Mouse (Mus musculus) limb, embryonic 14.5 days (tissue): ENCODE measurements around the gene Fmnl3. TPM values are rescaled to one million over a fixed set of nuclear protein-coding genes. Genes with fewer than 3 reads are reported as not detected.

Experiments
- ATAC-seq: fragments of 200-750 bp; cut with Nextera tagmentation; 2 replicates; pipeline ENCODE4 v1.8.0; 2017; ENCODE audit warnings: low read depth, moderate number of reproducible peaks, moderate TSS enrichment; ENCODE audit not compliant: low FRiP score
- DNase-seq: peaks from one replicate; pipeline ENCODE4 v3.0.0-alpha.2; 2015; ENCODE audit warnings: low spot score
- H3K27ac ChIP-seq: fragments of 300-500 bp; sonication (generic); replicated peaks from 2 replicates; pipeline ENCODE4 v1.5.1; 2014; ENCODE audit warnings: low read depth, mild to moderate bottlenecking, low read length, moderate library complexity, mixed read lengths
- H3K27me3 ChIP-seq: fragments of 300-500 bp; sonication (generic); 2 replicates; pipeline ENCODE4 v1.6.1; 2014; ENCODE audit warnings: low read length, mixed read lengths; ENCODE audit not compliant: control insufficient read depth, insufficient read depth
- H3K36me3 ChIP-seq: fragments of 300-500 bp; sonication (generic); 2 replicates; pipeline ENCODE4 v1.6.1; 2014; ENCODE audit warnings: mild to moderate bottlenecking, low read length, moderate library complexity, mixed read lengths; ENCODE audit not compliant: control insufficient read depth, insufficient read depth
- H3K4me1 ChIP-seq: fragments of 300-500 bp; sonication (generic); 2 replicates; pipeline ENCODE4 v1.6.1; 2014; ENCODE audit warnings: antibody characterized with exemption, low read length, mixed read lengths; ENCODE audit not compliant: control insufficient read depth, insufficient read depth
- H3K4me2 ChIP-seq: fragments of 300-500 bp; sonication (generic); replicated peaks from 2 replicates; pipeline ENCODE4 v1.6.1; 2014; ENCODE audit warnings: low read depth, mild to moderate bottlenecking, low read length, moderate library complexity; ENCODE audit not compliant: severe bottlenecking
- H3K4me3 ChIP-seq: fragments of 300-500 bp; sonication (generic); replicated peaks from 2 replicates; pipeline ENCODE4 v1.5.1; 2014; ENCODE audit warnings: low read length
- H3K9ac ChIP-seq: fragments of 300-500 bp; sonication (generic); 2 replicates; pipeline ENCODE4 v1.6.1; 2014; ENCODE audit warnings: mild to moderate bottlenecking, low read depth, low read length, moderate library complexity; ENCODE audit not compliant: severe bottlenecking
- H3K9me3 ChIP-seq: fragments of 300-500 bp; sonication (generic); 2 replicates; pipeline ENCODE4 v1.6.1; 2016; ENCODE audit warnings: low read length; ENCODE audit not compliant: control insufficient read depth
- POLR2A ChIP-seq: fragments of 200-500 bp; IDR thresholded peaks from 2 replicates; pipeline ENCODE4 v1.8.0; 2012; ENCODE audit warnings: inconsistent platforms, mild to moderate bottlenecking, moderate library complexity, borderline replicate concordance; ENCODE audit not compliant: insufficient read depth, insufficient read length; ENCODE audit errors: extremely low read depth
- WGBS: fragments of 180-500 bp; shearing (Covaris S2); extraction: QIAGEN DNeasy Blood & Tissue Kit; methylation state at CpG from one replicate; pipeline ENCODE4 v1.1.7; 2014; 5-methylcytosine and 5-hydroxymethylcytosine counted together
- polyA plus RNA-seq, 2 experiments: library from polyadenylated mRNA; depleted of rRNA in 1 of 2; stranded (reverse) in 1 of 2; unstranded in 1 of 2; fragments of >200 nt; fragmentation: Nextera tagmentation in 1 of 2; extraction: Ambion mirVana in 1 of 2; gene quantifications; 2 replicates each; pipeline versions ENCODE4 v1.2.1 to v1.2.3; 2012 to 2014

The Fmnl3 gene
- polyA plus RNA-seq, 2 experiments = 19.8 to 55.0 TPM

DNA sequence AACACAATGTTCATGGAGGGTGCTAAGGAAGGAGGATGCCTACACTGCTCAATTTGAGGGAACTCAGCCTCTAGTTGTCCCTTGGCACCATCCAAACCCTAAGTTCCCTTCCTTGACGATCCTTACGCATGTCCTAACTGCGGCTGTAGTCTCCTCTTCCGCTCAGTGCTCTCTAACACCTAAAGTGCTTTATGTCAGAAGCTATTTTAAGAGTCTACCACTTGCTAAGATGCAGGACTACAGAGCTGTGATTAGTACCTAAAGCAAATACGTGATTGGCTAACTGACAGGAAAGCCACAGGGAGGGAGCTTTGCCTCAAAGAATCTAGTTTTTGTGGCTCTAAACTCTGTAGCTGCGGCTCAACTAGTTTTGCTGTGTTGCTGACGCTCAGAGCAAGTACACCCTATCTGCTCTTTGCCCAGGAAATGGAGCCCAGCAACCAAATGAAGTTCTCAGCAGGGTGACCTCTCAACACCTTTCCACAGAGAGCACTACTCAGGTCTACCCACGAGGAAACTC, 34.4 kb downstream of the Fmnl3 start:
- peaks cover 51% of the 10 kb centered on the region for H3K4me1 ChIP-seq
- no peak for ATAC-seq

DNA sequence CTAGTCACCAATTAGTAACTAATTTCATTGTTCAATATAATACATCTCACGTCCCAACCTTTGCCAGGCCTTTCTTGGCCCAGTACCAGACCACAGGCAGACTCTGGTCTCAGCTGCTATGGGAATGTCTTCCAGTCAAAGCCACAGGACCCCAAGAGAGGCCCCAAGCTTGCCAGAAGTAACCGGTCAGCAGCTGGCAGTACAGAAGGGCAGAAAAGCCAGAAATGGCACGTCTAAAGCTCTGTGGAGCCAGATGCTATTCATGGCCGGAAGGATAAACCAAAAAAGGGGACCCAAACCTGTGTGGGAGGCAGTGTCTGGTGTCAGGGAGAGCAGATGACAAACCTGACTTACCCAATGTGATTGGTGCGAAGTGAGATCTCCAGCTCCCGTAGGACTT, 35.8 kb downstream of the Fmnl3 start:
- TF ChIP-seq POLR2A = no peak
- ATAC-seq (no peak), DNase-seq (peak; percentile 68)
- Histone ChIP-seq H3K4me3 (no peak overlapping the region), H3K4me1 (peaks cover 48% of the 10 kb centered on the region), H3K36me3 (peaks cover 25% of the 10 kb centered on the region), H3K27ac (peak overlapping the region; percentile 97), H3K4me2 (no peak overlapping the region), H3K27me3 (no peaks in the 10 kb centered on the region), H3K9ac (no peak overlapping the region), H3K9me3 (no peaks in the 10 kb centered on the region)
- 40% methylated on average over 6 of the region's 6 CpGs for WGBS

More for the DNA sequence above, 34.4 kb downstream of the Fmnl3 start:
- DNase-seq = no peak
- WGBS = 65% methylated on average over 8 of the region's 8 CpGs
- Histone ChIP-seq H3K4me2 (no peak overlapping the region), H3K36me3 (peaks cover 14% of the 10 kb centered on the region), H3K9ac (no peak overlapping the region), H3K9me3 (no peaks in the 10 kb centered on the region), H3K4me3 (no peak overlapping the region), H3K27me3 (no peaks in the 10 kb centered on the region), H3K27ac (0 out of 2 replicates have a peak overlapping the region, but pooled peaks have one; percentile 39)
- TF ChIP-seq POLR2A = no peak

DNA sequence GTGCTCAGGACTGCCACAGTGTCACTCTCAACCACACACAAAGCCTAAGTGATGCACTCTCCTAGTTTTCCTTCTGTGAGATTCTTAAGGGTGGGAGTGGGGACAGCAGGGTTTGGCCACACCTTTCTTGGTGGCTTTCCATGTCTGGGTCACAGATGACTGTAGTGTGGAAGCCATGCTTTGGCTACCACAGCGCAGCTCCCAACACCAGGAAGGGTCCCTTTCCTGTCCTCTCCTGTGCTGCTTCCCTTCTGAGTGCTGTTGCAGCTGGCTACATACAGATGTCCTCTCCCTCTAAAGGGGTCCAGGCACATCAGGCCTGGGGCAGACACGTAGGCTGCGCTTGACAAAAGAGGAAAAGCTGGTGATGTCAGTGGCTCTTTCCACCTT, 36.6 kb downstream of the Fmnl3 start:
- DNase-seq (peak; percentile 32), ATAC-seq (peak; percentile 17; the same call in 1 of the 2 replicates)
- Histone ChIP-seq H3K36me3 (peaks cover 33% of the 10 kb centered on the region), H3K9ac (peak overlapping the region; percentile 3), H3K4me3 (no peak overlapping the region), H3K27me3 (no peaks in the 10 kb centered on the region), H3K4me2 (no peak overlapping the region), H3K9me3 (no peaks in the 10 kb centered on the region), H3K27ac (peak overlapping the region; percentile 97), H3K4me1 (peaks cover 42% of the 10 kb centered on the region)
- 66% methylated on average over 3 of the region's 3 CpGs for WGBS
- TF ChIP-seq POLR2A = no peak

DNA sequence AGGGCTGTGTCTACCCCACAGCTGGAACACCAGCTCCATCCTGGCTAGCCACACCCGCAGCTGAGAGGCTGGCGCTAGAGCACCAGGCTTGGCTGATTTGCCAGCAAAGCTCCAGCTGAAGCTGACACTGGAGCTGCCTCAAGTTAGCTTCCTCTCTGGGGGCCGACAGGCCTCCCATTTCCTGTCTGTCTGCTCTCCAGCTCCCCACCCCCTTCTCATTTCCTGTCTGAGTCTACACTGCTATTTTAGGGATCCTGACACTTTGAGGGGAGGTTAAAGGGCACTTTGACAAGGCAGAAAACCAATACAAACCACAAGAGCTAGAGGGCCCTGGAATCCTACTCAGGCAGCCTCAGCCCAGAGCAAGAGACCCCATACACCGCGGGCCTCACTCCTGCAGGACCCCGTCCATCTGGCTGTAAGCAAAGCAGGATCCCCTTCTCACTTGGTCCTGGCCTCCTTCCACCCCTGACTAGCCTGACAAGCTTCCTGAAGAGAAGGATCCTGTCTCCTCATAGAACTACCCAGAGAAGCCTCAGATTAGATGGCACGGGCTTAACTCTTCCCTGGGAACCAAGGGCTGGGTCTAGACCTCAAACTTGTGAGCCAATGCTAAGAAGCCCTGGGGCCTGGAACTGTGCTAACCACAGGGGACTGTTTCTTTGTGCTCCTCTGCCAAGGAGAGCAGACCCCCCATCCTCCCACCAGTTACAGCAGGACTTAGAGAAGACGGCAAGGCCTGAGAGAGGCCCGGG, 37.2 kb downstream of the Fmnl3 start:
- Histone ChIP-seq H3K9ac (peak overlapping the region; percentile 3; the same call in 1 of the 2 replicates), H3K27ac (peak overlapping the region; percentile 97), H3K4me2 (peak overlapping the region; percentile 15; the same call in 1 of the 2 replicates), H3K4me1 (peaks cover 42% of the 10 kb centered on the region), H3K9me3 (no peaks in the 10 kb centered on the region), H3K4me3 (no peak overlapping the region), H3K36me3 (peaks cover 39% of the 10 kb centered on the region), H3K27me3 (no peaks in the 10 kb centered on the region)
- ATAC-seq = peak; percentile 85
- peak; percentile 88 for DNase-seq
- WGBS = 20% methylated on average over 9 of the region's 9 CpGs
- TF ChIP-seq POLR2A = no peak

DNA sequence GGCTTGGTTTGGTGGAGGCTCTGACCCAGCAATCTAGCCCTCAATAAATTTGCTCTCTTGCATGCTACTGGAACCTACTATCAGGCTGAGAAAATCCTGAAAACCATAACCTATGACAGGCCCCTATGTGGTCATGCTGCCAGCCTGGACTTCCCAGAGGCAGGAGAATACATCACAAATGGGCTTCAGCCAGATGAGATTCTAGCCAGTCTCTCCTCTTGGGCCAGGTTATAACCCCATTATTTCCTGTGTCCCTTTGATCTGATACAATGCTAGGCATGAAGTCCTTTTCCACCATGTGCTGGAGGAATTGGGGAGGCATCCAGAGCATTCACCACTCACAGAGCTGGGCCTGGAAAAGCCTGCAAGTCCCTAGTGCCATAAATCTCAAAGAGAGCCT, 38.2 kb downstream of the Fmnl3 start:
- ATAC-seq = no peak
- H3K4me1 ChIP-seq = peaks cover 42% of the 10 kb centered on the region
- no peak overlapping the region for H3K4me2 ChIP-seq
- TF ChIP-seq POLR2A = no peak
- peaks cover 49% of the 10 kb centered on the region for H3K36me3 ChIP-seq
- H3K27ac ChIP-seq = peak overlapping the region; percentile 97
- no peak overlapping the region for H3K4me3 ChIP-seq
- H3K9me3 ChIP-seq = 0 out of 2 replicates have a peak, but pooled peaks cover 2% of the 10 kb centered on the region
- no peak overlapping the region for H3K9ac ChIP-seq
- DNase-seq = no peak
- H3K27me3 ChIP-seq = no peaks in the 10 kb centered on the region
